Mouse (Mus musculus) lung, postnatal 0 days (tissue): ENCODE measurements around the gene Clec16a.

Experiments used
- CTCF ChIP-seq: IDR thresholded peaks from 2 replicates; pipeline ENCODE4 v1.5.1; 2016; ENCODE audit warnings: antibody characterized with exemption, mild to moderate bottlenecking
- EP300 ChIP-seq: IDR thresholded peaks from 2 replicates; pipeline ENCODE4 v1.6.1; 2016; ENCODE audit warnings: antibody characterized with exemption, mild to moderate bottlenecking, control low read depth

- TF ChIP-seq CTCF (no peak), EP300 (no peak)
Observed at GRCm38 (mm10) chr16:10524866-10525609, 20.1 kb upstream of the Clec16a start.
